Mouse (Mus musculus) embryonic facial prominence, embryonic 15.5 days (tissue): ENCODE data around the gene Dzip1. TPM values are rescaled to one million over a fixed set of nuclear protein-coding genes. Genes with fewer than 3 reads are reported as not detected.
A peak's percentile ranks its signal among the peaks of the same experiment; 100 is the strongest.

Experiments
- ATAC-seq: fragments of 200-750 bp; cut with Nextera tagmentation; 2 replicates; pipeline ENCODE4 v1.8.0; 2017; ENCODE audit warnings: low read depth, moderate TSS enrichment; ENCODE audit not compliant: insufficient number of reproducible peaks, low FRiP score, low TSS enrichment
- H3K27ac ChIP-seq: fragments of 300-500 bp; sonication (generic); replicated peaks from 2 replicates; pipeline ENCODE4 v1.5.1; 2015; ENCODE audit warnings: mild to moderate bottlenecking, inconsistent platforms
- H3K27me3 ChIP-seq: fragments of 300-500 bp; sonication (generic); 2 replicates; pipeline ENCODE4 v1.6.1; 2015; ENCODE audit warnings: inconsistent platforms
- H3K36me3 ChIP-seq: fragments of 300-500 bp; sonication (generic); 2 replicates; pipeline ENCODE4 v1.6.1; 2015; ENCODE audit warnings: mild to moderate bottlenecking, inconsistent platforms
- H3K4me1 ChIP-seq: fragments of 300-500 bp; sonication (generic); 2 replicates; pipeline ENCODE4 v1.6.1; 2015; ENCODE audit warnings: inconsistent platforms
- H3K4me2 ChIP-seq: fragments of 300-500 bp; sonication (generic); replicated peaks from 2 replicates; pipeline ENCODE4 v1.6.1; 2015; ENCODE audit warnings: mild to moderate bottlenecking, inconsistent platforms
- H3K4me3 ChIP-seq: fragments of 300-500 bp; sonication (generic); replicated peaks from 2 replicates; pipeline ENCODE4 v1.5.1; 2015; ENCODE audit warnings: mild to moderate bottlenecking, inconsistent platforms
- H3K9ac ChIP-seq: fragments of 300-500 bp; sonication (generic); 2 replicates; pipeline ENCODE4 v1.6.1; 2015; ENCODE audit warnings: inconsistent platforms
- H3K9me3 ChIP-seq: fragments of 300-500 bp; sonication (generic); replicated peaks from 2 replicates; pipeline ENCODE4 v1.6.1; 2016; ENCODE audit warnings: inconsistent platforms
- WGBS: fragments of 180-500 bp; shearing (Covaris S2); methylation state at CpG from one replicate; pipeline ENCODE4 v1.1.7; 2015; 5-methylcytosine and 5-hydroxymethylcytosine counted together
- polyA plus RNA-seq: library from polyadenylated mRNA; unstranded; fragments of >200 nt; fragmentation: Nextera tagmentation; extraction: Ambion mirVana; gene quantifications from 2 replicates; pipeline ENCODE4 v1.2.1, GENCODE M21; 2015

Gene Dzip1
- polyA plus RNA-seq, 1 experiment from 2014 or later: 24.0 TPM

DNA sequence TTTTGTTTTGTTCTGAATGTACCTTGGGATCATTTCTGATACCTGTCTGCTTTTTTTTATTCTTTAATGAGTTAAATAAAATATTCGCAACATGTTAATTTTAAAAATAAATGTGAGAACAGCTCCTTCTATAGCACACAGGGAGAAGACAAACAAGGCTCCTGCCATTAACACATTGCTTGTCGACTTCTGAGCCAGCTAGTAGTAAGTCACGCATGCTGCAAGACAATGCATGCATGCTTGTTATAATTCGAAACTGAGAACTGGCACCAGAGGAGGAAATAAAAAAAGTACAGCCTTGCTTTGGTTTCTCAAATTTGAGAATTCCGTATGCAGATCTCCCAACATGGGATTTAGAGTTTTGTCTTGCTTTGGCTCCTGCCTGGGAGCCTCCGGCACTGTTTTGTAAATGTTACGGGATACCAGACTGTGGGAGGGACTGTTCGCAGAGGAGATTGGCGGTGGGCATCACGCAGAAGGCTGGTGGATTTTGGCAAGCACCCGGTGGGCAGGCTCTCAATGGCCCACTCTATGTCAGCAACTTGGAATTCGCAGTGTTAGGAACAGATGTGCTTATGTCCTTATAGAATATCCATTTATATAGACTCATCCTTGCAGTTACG, 57.0 kb downstream of the Dzip1 start:
- peak; percentile 73 for ATAC-seq
- no peaks in the 10 kb centered on the region for H3K9me3 ChIP-seq
- H3K27ac ChIP-seq: peak overlapping the region; percentile 3; the same call in 1 of the 2 replicates
- H3K36me3 ChIP-seq: 0 out of 2 replicates have a peak, but pooled peaks cover 6% of the 10 kb centered on the region
- peaks cover 20% of the 10 kb centered on the region for H3K4me1 ChIP-seq
- no peak overlapping the region for H3K4me3 ChIP-seq
- H3K9ac ChIP-seq: no peak overlapping the region
- no peak overlapping the region for H3K4me2 ChIP-seq
- no peaks in the 10 kb centered on the region for H3K27me3 ChIP-seq
- WGBS: 40% methylated on average over 13 of the region's 13 CpGs

- Histone ChIP-seq H3K36me3 (no peaks in the 10 kb centered on the region), H3K9ac (no peak overlapping the region), H3K27ac (no peak overlapping the region), H3K4me2 (no peak overlapping the region), H3K27me3 (no peaks in the 10 kb centered on the region), H3K4me3 (no peak overlapping the region), H3K9me3 (no peaks in the 10 kb centered on the region), H3K4me1 (peaks cover 20% of the 10 kb centered on the region)
- 66% methylated on average over 6 of the region's 6 CpGs for WGBS
- ATAC-seq: no peak
These were observed 57.9 kb downstream of the Dzip1 start for GRCm38 (mm10) chr14:118867366-118867765.

GRCm38 (mm10) chr14:118866014-118866811, 59.0 kb downstream of the Dzip1 start:
- ATAC-seq: no peak
- Histone ChIP-seq H3K27ac (no peak overlapping the region), H3K4me2 (no peak overlapping the region), H3K9me3 (no peaks in the 10 kb centered on the region), H3K36me3 (no peaks in the 10 kb centered on the region), H3K27me3 (no peaks in the 10 kb centered on the region), H3K4me1 (peaks cover 20% of the 10 kb centered on the region), H3K9ac (no peak overlapping the region), H3K4me3 (no peak overlapping the region)
- WGBS: 87% methylated on average over 10 of the region's 10 CpGs

DNA sequence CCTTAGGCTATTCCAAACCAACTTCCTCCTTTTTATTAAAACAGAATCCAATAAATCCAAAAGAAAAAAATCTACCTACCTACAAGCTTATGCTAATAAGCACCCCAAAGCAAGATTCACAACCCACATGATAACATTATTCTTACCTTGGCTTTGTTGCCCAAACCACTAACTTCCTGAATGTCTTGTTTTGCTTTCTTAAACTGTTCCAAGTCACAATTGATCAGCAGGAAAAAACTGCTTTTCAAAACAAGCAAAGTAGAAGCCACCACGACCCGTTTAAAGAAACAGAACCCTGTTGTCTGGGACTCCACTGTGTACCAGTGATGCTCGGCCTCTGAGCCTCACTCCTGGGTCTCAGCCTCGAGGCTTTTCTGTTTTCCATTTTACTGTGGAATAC, 60.4 kb downstream of the Dzip1 start:
- H3K27me3 ChIP-seq: no peaks in the 10 kb centered on the region
- no peak overlapping the region for H3K9ac ChIP-seq
- H3K36me3 ChIP-seq: no peaks in the 10 kb centered on the region
- H3K4me1 ChIP-seq: peaks cover 20% of the 10 kb centered on the region
- H3K4me3 ChIP-seq: no peak overlapping the region
- no peak for ATAC-seq
- no peaks in the 10 kb centered on the region for H3K9me3 ChIP-seq
- no peak overlapping the region for H3K4me2 ChIP-seq
- H3K27ac ChIP-seq: no peak overlapping the region
- 10% methylated on average over 4 of the region's 4 CpGs for WGBS

GRCm38 (mm10) chr14:118862253-118862652, 63.0 kb downstream of the Dzip1 start:
- Histone ChIP-seq H3K4me1 (peaks cover 5% of the 10 kb centered on the region; the same call in 1 of the 2 replicates), H3K9ac (no peak overlapping the region), H3K4me2 (no peak overlapping the region), H3K4me3 (no peak overlapping the region), H3K27ac (no peak overlapping the region), H3K27me3 (no peaks in the 10 kb centered on the region), H3K9me3 (no peaks in the 10 kb centered on the region), H3K36me3 (no peaks in the 10 kb centered on the region)
- ATAC-seq: no peak
- 60% methylated on average over 7 of the region's 7 CpGs for WGBS

GRCm38 (mm10) chr14:118858318-118858717, 66.9 kb downstream of the Dzip1 start:
- WGBS: 60% methylated on average over 6 of the region's 6 CpGs
- Histone ChIP-seq H3K4me2 (no peak overlapping the region), H3K27ac (no peak overlapping the region), H3K9ac (no peak overlapping the region), H3K27me3 (peaks cover 3% of the 10 kb centered on the region; the same call in 1 of the 2 replicates), H3K36me3 (no peaks in the 10 kb centered on the region), H3K4me3 (no peak overlapping the region), H3K9me3 (no peaks in the 10 kb centered on the region), H3K4me1 (peaks cover 9% of the 10 kb centered on the region)
- ATAC-seq: no peak

- Histone ChIP-seq H3K27ac (no peak overlapping the region), H3K4me3 (no peak overlapping the region), H3K9ac (no peak overlapping the region)
These were observed 68.7 kb downstream of the Dzip1 start for GRCm38 (mm10) chr14:118856563-118856962.

GRCm38 (mm10) chr14:118855141-118855800, 70.0 kb downstream of the Dzip1 start:
- Histone ChIP-seq H3K27ac (no peak overlapping the region), H3K9ac (peak overlapping the region; percentile 19), H3K9me3 (no peaks in the 10 kb centered on the region), H3K27me3 (peaks cover 3% of the 10 kb centered on the region; the same call in 1 of the 2 replicates), H3K36me3 (no peaks in the 10 kb centered on the region), H3K4me1 (peaks cover 9% of the 10 kb centered on the region), H3K4me3 (peak overlapping the region; percentile 59), H3K4me2 (peak overlapping the region; percentile 99)
- WGBS: under 1% methylated on average over 28 of the region's 28 CpGs
- peak; percentile 60; the same call in 1 of the 2 replicates for ATAC-seq

More at GRCm38 (mm10) chr14:118856563-118856962, 68.7 kb downstream of the Dzip1 start:
- H3K4me1 ChIP-seq: peaks cover 9% of the 10 kb centered on the region
- no peaks in the 10 kb centered on the region for H3K9me3 ChIP-seq
- H3K27me3 ChIP-seq: peaks cover 3% of the 10 kb centered on the region; the same call in 1 of the 2 replicates
- H3K36me3 ChIP-seq: no peaks in the 10 kb centered on the region
- 83% methylated on average over 6 of the region's 6 CpGs for WGBS
- ATAC-seq: no peak
- no peak overlapping the region for H3K4me2 ChIP-seq

- H3K4me1 ChIP-seq: peaks cover 9% of the 10 kb centered on the region
- peaks cover 3% of the 10 kb centered on the region; the same call in 1 of the 2 replicates for H3K27me3 ChIP-seq
- H3K4me2 ChIP-seq: peak overlapping the region; percentile 99
- H3K36me3 ChIP-seq: no peaks in the 10 kb centered on the region
- peak overlapping the region; percentile 59 for H3K4me3 ChIP-seq
- 0 out of 2 replicates have a peak, but pooled peaks have one; percentile 34 for ATAC-seq
- no peaks in the 10 kb centered on the region for H3K9me3 ChIP-seq
- H3K27ac ChIP-seq: no peak overlapping the region
- H3K9ac ChIP-seq: peak overlapping the region; percentile 19; the same call in 1 of the 2 replicates
- WGBS: 2% methylated on average over 46 of the region's 48 CpGs
These were observed 70.7 kb downstream of the Dzip1 start for GRCm38 (mm10) chr14:118854371-118855114.

GRCm38 (mm10) chr14:118851496-118852107, 73.7 kb downstream of the Dzip1 start:
- Histone ChIP-seq H3K4me1 (peaks cover 9% of the 10 kb centered on the region), H3K9me3 (no peaks in the 10 kb centered on the region), H3K4me2 (no peak overlapping the region), H3K27me3 (0 out of 2 replicates have a peak, but pooled peaks cover 3% of the 10 kb centered on the region), H3K4me3 (no peak overlapping the region), H3K36me3 (no peaks in the 10 kb centered on the region), H3K9ac (no peak overlapping the region), H3K27ac (no peak overlapping the region)
- ATAC-seq: no peak
- WGBS: 47% methylated on average over 6 of the region's 6 CpGs
